Mouse (Mus musculus): ENCODE data around the gene Kansl2.

- no peak for TF ChIP-seq CTCF (IDR thresholded peaks at IDR 0.05; ENCODE audit: borderline replicate concordance, insufficient read depth, low read depth, low read length)
- TF ChIP-seq POLR2A (IDR thresholded peaks at IDR 0.05; ENCODE audit: borderline replicate concordance, insufficient read depth, low read length) = no peak
Measured at GRCm38 (mm10) chr15:98503317-98503716, 30.7 kb downstream of the Kansl2 start.

Measured in cerebellum, adult 2 months (tissue).